Mouse (Mus musculus) splenic B cell, adult 2 months (primary cell): ENCODE data around the gene Oser1.
"Not testable (repeated sequence)": the region's sequence is repeated elsewhere in the genome, so short reads cannot be mapped to it uniquely, and the experiment has no call there.

Experiments used
- DNase-seq: peaks from one replicate; pipeline ENCODE4 v3.0.0-alpha.2; 2011; ENCODE audit warnings: low read depth, low spot score
- H3K27me3 ChIP-seq: 2 replicates; pipeline ENCODE4 v1.6.1; 2012; ENCODE audit warnings: mild to moderate bottlenecking, low read length, moderate library complexity, mixed read lengths; ENCODE audit not compliant: control insufficient read depth, poor library complexity, insufficient read depth, severe bottlenecking
- H3K36me3 ChIP-seq: 2 replicates; pipeline ENCODE4 v1.6.1; 2012; ENCODE audit warnings: mild to moderate bottlenecking, low read length, moderate library complexity, mixed read lengths; ENCODE audit not compliant: control insufficient read depth, poor library complexity, insufficient read depth, severe bottlenecking

Gene Oser1

DNA sequence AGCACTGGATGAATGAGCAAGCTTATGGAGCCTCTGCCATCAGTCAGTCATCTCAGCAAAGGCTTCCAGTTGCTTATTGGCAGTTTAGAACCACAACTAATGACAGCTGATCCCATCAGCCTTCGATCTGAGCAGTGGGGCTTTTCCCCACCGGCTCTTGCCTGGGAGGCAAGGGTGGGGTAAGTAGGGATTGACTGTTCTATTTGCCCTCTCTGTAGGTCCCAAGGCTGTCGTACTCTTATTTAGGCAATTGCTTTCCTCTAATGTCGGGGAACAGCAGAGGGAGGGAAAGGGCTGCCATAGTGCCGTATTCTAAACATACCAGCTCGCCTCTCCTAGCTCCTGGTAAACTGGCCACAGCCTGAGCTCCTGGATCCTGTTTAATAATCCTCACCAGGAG lies at the start of gene Oser1:
TSS of gene Oser1 (minus strand) at position 101 of the 400 bp plus-strand sequence.
- DNase-seq = no peak
- H3K27me3 ChIP-seq = no peaks in the 10 kb centered on the region
- H3K36me3 ChIP-seq = no peaks in the 10 kb centered on the region

DNA sequence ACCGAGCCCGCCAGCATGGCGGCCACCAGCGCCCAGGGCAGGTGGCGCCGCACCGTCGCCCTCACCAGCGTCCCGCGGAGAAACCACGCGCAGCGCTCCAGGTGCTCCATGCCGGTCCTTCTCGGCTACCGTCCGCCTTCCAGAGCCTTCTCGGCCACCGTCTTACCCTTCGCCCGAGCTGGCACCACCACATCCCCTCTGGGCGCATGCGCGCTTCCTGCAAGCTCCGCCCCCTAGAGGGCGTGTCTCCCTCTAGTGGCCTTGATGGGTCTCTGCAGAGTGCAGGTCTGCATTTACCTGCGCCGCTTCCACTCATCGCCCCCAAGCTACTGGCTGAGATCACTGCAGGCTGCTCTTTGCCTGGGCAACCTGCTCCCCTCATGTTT lies 48.0 kb upstream of the Oser1 start, which contains the start of gene Fitm2:
TSS of gene Fitm2 (minus strand) at position 164 of the 386 bp plus-strand sequence.
- DNase-seq = peak; percentile 99
- Histone ChIP-seq H3K36me3 (0 out of 2 replicates have a peak, but pooled peaks cover 3% of the 10 kb centered on the region), H3K27me3 (no peaks in the 10 kb centered on the region)

- no peak for DNase-seq
- Histone ChIP-seq H3K36me3 (0 out of 2 replicates have a peak, but pooled peaks cover 3% of the 10 kb centered on the region), H3K27me3 (no peaks in the 10 kb centered on the region)
Measured at GRCm38 (mm10) chr2:163471710-163472465, 47.4 kb upstream of the Oser1 start.

- Histone ChIP-seq H3K27me3 (no peaks in the 10 kb centered on the region), H3K36me3 (0 out of 2 replicates have a peak, but pooled peaks cover 3% of the 10 kb centered on the region)
- DNase-seq = no peak
Measured at GRCm38 (mm10) chr2:163471136-163471535, 46.6 kb upstream of the Oser1 start.

DNA sequence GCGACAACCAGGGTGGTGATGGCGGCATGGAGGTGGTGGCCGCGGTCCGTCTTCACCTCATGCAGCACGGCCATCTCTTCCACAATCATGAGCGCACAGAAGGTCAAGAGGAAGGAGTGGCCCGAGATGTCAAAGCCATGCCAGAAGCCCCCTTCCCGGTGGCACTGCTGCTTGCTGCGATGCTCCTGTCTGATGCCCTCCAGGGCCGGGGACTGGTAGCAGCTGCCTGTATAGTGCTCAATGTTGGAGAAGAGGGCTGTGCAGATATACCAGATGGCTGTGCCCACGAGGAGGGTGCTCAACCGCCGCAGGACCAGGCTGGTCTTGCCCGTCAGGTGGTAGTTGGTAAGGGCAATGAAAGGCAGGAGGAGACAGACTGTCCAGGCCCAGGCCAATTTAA lies 45.2 kb upstream of the Oser1 start:
- DNase-seq = no peak

GRCm38 (mm10) chr2:163468866-163469265 lies 44.4 kb upstream of the Oser1 start:
- Histone ChIP-seq H3K36me3 (0 out of 2 replicates have a peak, but pooled peaks cover 3% of the 10 kb centered on the region), H3K27me3 (no peaks in the 10 kb centered on the region)
- DNase-seq = no peak

More for the DNA sequence above, 45.2 kb upstream of the Oser1 start:
- Histone ChIP-seq H3K36me3 (0 out of 2 replicates have a peak, but pooled peaks cover 3% of the 10 kb centered on the region), H3K27me3 (no peaks in the 10 kb centered on the region)

- H3K36me3 ChIP-seq = 0 out of 2 replicates have a peak, but pooled peaks cover 3% of the 10 kb centered on the region
- DNase-seq = no peak
- H3K27me3 ChIP-seq = no peaks in the 10 kb centered on the region
Measured at GRCm38 (mm10) chr2:163467585-163467984, 43.1 kb upstream of the Oser1 start.

- Histone ChIP-seq H3K36me3 (0 out of 2 replicates have a peak, but pooled peaks cover 3% of the 10 kb centered on the region), H3K27me3 (no peaks in the 10 kb centered on the region)
- no peak for DNase-seq
Measured at GRCm38 (mm10) chr2:163466771-163467170, 42.3 kb upstream of the Oser1 start.

DNA sequence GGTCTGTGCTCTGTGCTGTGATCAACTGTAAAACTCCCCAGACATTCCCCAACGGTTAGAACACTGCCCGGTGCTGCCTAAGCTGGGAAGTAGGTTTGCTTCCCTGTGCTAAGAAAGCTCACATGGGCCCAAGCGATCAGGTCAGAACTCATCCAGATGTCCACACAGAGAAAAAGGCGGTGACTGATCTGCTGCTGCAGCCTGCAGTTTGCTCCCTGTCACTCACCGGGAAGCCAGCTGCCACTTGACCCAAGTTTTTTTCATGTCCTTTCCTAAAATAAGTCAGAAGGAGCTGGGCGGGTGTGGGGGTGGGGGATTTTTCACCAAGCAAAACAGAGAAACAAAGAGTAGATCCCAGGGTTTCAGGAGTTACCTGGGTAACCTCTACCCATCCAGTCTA lies 40.1 kb upstream of the Oser1 start:
- H3K27me3 ChIP-seq = no peaks in the 10 kb centered on the region
- DNase-seq = no peak
- H3K36me3 ChIP-seq = 0 out of 2 replicates have a peak, but pooled peaks cover 3% of the 10 kb centered on the region

- H3K27me3 ChIP-seq = no peaks in the 10 kb centered on the region
- no peaks in the 10 kb centered on the region for H3K36me3 ChIP-seq
- no peak for DNase-seq
Measured at GRCm38 (mm10) chr2:163463998-163464397, 39.5 kb upstream of the Oser1 start.

DNA sequence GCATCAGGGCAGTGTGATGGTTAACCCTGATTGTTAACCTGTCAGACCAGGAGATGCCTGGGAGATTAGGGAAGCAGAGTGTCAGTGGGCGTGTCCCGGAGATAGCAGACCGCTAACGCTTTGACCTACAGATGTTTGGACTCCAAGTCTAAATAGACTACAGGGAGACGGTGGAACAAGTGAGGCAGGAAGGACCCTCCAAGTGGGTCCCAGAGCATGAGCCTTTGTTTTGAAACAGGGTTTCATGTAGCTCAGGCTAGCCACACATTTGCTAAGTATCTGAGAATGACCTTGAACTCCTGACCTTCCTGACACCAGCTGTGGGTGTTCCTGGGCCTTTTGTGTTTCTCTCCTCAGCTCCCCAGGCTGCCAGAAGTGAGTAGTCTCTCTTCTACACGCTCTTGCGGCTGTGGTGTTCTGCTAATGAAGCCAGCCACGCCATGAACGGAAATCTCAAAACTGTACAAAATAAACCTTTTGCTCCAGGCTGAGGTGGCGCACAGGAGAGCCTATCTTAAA lies 38.8 kb upstream of the Oser1 start:
- H3K36me3 ChIP-seq = no peaks in the 10 kb centered on the region
- DNase-seq = no peak
- no peaks in the 10 kb centered on the region for H3K27me3 ChIP-seq

- Histone ChIP-seq H3K36me3 (no peaks in the 10 kb centered on the region), H3K27me3 (no peaks in the 10 kb centered on the region)
- DNase-seq = no peak
Measured at GRCm38 (mm10) chr2:163462801-163463200, 38.3 kb upstream of the Oser1 start.

GRCm38 (mm10) chr2:163462386-163462785 lies 37.9 kb upstream of the Oser1 start:
- no peaks in the 10 kb centered on the region for H3K36me3 ChIP-seq
- H3K27me3 ChIP-seq = no peaks in the 10 kb centered on the region
- no peak for DNase-seq

GRCm38 (mm10) chr2:163461307-163461706 lies 36.8 kb upstream of the Oser1 start:
- H3K36me3 ChIP-seq, DNase-seq, H3K27me3 ChIP-seq: not testable (repeated sequence)

- H3K36me3 ChIP-seq = no peaks in the 10 kb centered on the region
- H3K27me3 ChIP-seq = no peaks in the 10 kb centered on the region
- no peak for DNase-seq
Measured at GRCm38 (mm10) chr2:163460622-163461021, 36.1 kb upstream of the Oser1 start.
